Mouse (Mus musculus) T-helper 2 cell (primary cell): ENCODE measurements around the gene Olfr508.
"Not testable (repeated sequence)": the region's sequence is repeated elsewhere in the genome, so short reads cannot be mapped to it uniquely, and the experiment has no call there.

ENCODE experiments used
- in situ Hi-C: fragments of 300-600 bp; cut with MboI, MseI; formaldehyde crosslinking; loops from one replicate; pipeline ENCODE4 v1.15.1; 2025; ENCODE audit warnings: high pct_unique_total_duplicates

Gene Olfr508

GRCm38 (mm10) chr7:108629694-108630093 lies at the start of gene Olfr508:
Gene Olfr508, plus strand, starts transcription at chr7:108629994.
- in situ Hi-C loops: no loop called here

- in situ Hi-C loops: no loop called here
Observed at GRCm38 (mm10) chr7:108589797-108590196, 40.0 kb upstream of the Olfr508 start.

GRCm38 (mm10) chr7:108601916-108602315 lies 27.9 kb upstream of the Olfr508 start:
- in situ Hi-C loops: not testable (repeated sequence)

GRCm38 (mm10) chr7:108610487-108610886 lies 19.3 kb upstream of the Olfr508 start, which contains the start of gene Olfr506:
Gene Olfr506, plus strand, starts transcription at chr7:108610787.
- in situ Hi-C loops: no loop called here

GRCm38 (mm10) chr7:108614110-108614509 lies 15.7 kb upstream of the Olfr508 start:
- in situ Hi-C loops: no loop called here

- in situ Hi-C loops: not testable (repeated sequence)
Observed at GRCm38 (mm10) chr7:108616781-108617180, 13.0 kb upstream of the Olfr508 start.

- in situ Hi-C loops: no loop called here
Observed at GRCm38 (mm10) chr7:108621514-108621913, 8.3 kb upstream of the Olfr508 start, which contains the start of gene Olfr507. Gene Olfr507, plus strand, starts transcription at chr7:108621814.

GRCm38 (mm10) chr7:108651806-108652205 lies 22.0 kb downstream of the Olfr508 start, which contains the start of gene Olfr509:
Gene Olfr509, minus strand, starts transcription at chr7:108651906.
- in situ Hi-C loops: no loop called here

- in situ Hi-C loops: no loop called here
Observed at GRCm38 (mm10) chr7:108662419-108662818, 32.6 kb downstream of the Olfr508 start.

- in situ Hi-C loops: no loop called here
Observed at GRCm38 (mm10) chr7:108666118-108666517, 36.3 kb downstream of the Olfr508 start, which contains the start of gene Olfr510. Gene Olfr510, plus strand, starts transcription at chr7:108666418.

GRCm38 (mm10) chr7:108671058-108671457 lies 41.3 kb downstream of the Olfr508 start:
- in situ Hi-C loops: loop anchor here (5.0 kb wide), 1 partner anchor 66 kb away; no protein-coding TSS in a partner anchor

- in situ Hi-C loops: no loop called here
Observed at GRCm38 (mm10) chr7:108678886-108679285, 49.1 kb downstream of the Olfr508 start.
